Mouse (Mus musculus): ENCODE results near the gene Abtb1. TPM values are rescaled to one million over a fixed set of nuclear protein-coding genes. Genes with fewer than 3 reads are reported as not detected.

The Abtb1 gene
- total RNA-seq, 2 experiments from 2014 or later: 23.2 to 26.7 TPM

GRCm38 (mm10) chr6:88804966-88805577 lies 36.7 kb downstream of the Abtb1 start:
- DNase-seq (ENCODE audit: low spot score in 2 of 2): no peak

- no peak for DNase-seq (ENCODE audit: low spot score in 2 of 2)
Measured at GRCm38 (mm10) chr6:88803957-88804695, 37.7 kb downstream of the Abtb1 start.

- DNase-seq (ENCODE audit: low spot score in 2 of 2): no peak
Measured at GRCm38 (mm10) chr6:88803051-88803450, 38.7 kb downstream of the Abtb1 start.

- DNase-seq (ENCODE audit: low spot score in 2 of 2): peak in 1 of 2 experiments; percentile 55
Measured at GRCm38 (mm10) chr6:88800735-88801134, 41.0 kb downstream of the Abtb1 start.

GRCm38 (mm10) chr6:88800191-88800590 lies 41.6 kb downstream of the Abtb1 start:
- no peak for DNase-seq (ENCODE audit: low spot score in 2 of 2)

GRCm38 (mm10) chr6:88794561-88794971 lies 47.2 kb downstream of the Abtb1 start:
- no peak for DNase-seq (ENCODE audit: low spot score in 2 of 2)

- no peak for DNase-seq (ENCODE audit: low spot score in 2 of 2)
Measured at GRCm38 (mm10) chr6:88793872-88794271, 47.9 kb downstream of the Abtb1 start.

- DNase-seq (ENCODE audit: low spot score in 2 of 2): peak in 1 of 2 experiments; percentile 55
Measured at GRCm38 (mm10) chr6:88793243-88793642, 48.5 kb downstream of the Abtb1 start.

GRCm38 (mm10) chr6:88792147-88792691 lies 49.6 kb downstream of the Abtb1 start:
- DNase-seq (ENCODE audit: low spot score in 2 of 2): no peak

- DNase-seq (ENCODE audit: low spot score in 2 of 2): no peak
Measured at GRCm38 (mm10) chr6:88791299-88791698, 50.5 kb downstream of the Abtb1 start.

GRCm38 (mm10) chr6:88788219-88788618 lies 53.6 kb downstream of the Abtb1 start:
- no peak for DNase-seq (ENCODE audit: low spot score in 2 of 2)

- no peak for DNase-seq (ENCODE audit: low spot score in 2 of 2)
Measured at GRCm38 (mm10) chr6:88787496-88787895, 54.3 kb downstream of the Abtb1 start.

- DNase-seq (ENCODE audit: low spot score in 2 of 2): no peak
Measured at GRCm38 (mm10) chr6:88786732-88787445, 54.9 kb downstream of the Abtb1 start.

Other genes starting within 250 kb of the Abtb1 start
- under 1 TPM; 0.67 to 0.78 TPM for gene Kbtbd12, start 204.0 kb downstream of the Abtb1 start, total RNA-seq (2021)
- gene Mgll, start 117.6 kb downstream of the Abtb1 start, total RNA-seq (2021): 100 to 1,000 TPM; 120 to 129 TPM
- gene Podxl2, start 33.1 kb upstream of the Abtb1 start, total RNA-seq (2021): 100 to 1,000 TPM; 308 to 330 TPM
- gene Mcm2, start 56.8 kb upstream of the Abtb1 start, total RNA-seq (2021): 1 to 10 TPM; 9.7 TPM
- 10 to 100 TPM; 38.8 to 47.5 TPM for gene Tpra1, start 60.3 kb upstream of the Abtb1 start, total RNA-seq (2021)